Mouse (Mus musculus) left cerebral cortex, postnatal 14 days (tissue): ENCODE measurements around the gene Erbin. TPM values are rescaled to one million over a fixed set of nuclear protein-coding genes. Genes with fewer than 3 reads are reported as not detected.

ENCODE experiments used
- total RNA-seq, 2 experiments: library from RNA; stranded (reverse); gene quantifications; 2 replicates each; pipeline ENCODE4 v1.2.3; 2021

The Erbin gene
- total RNA-seq, 2 experiments from 2014 or later: 31.5 to 33.5 TPM

Other genes starting within 250 kb of the Erbin start
- 10 to 100 TPM; 73.6 to 75.1 TPM for gene Srek1, start 145.9 kb downstream of the Erbin start, total RNA-seq
- gene Nln, start 189.1 kb upstream of the Erbin start, total RNA-seq: 10 to 100 TPM; 31.2 to 31.6 TPM
- gene Sgtb, start 189.2 kb upstream of the Erbin start, total RNA-seq: 100 to 1,000 TPM; 101 to 102 TPM